In genomic region chr5:8863580-8864337, GRCm38 (mm10) we compare ENCODE assay signal across 13 mouse cellular contexts. TPM values are rescaled to one million over a fixed set of nuclear protein-coding genes. Genes with fewer than 3 reads are reported as not detected.
DNase-seq lines count a peak whose midpoint lies in the region; ATAC-seq and TF ChIP-seq lines count a peak whose summit lies in the region.
"Had no signal": no experiment of that assay in that cellular context is flagged by ENCODE, and none has a peak within 500 bp of the region (broad histone marks: within the 10 kb centered on the region; RNA-seq: fewer than 3 reads in every experiment).

No protein-coding gene starts in this region.

- no peak for TF ChIP-seq POLR2A in bone marrow macrophage, adult 2 months (IDR thresholded peaks at IDR 0.05; ENCODE audit: borderline replicate concordance, low read depth, low read length)

- no peak overlapping the region for H3K9ac ChIP-seq in embryonic facial prominence, embryonic 12.5 days
- no peak overlapping the region for H3K9ac ChIP-seq in limb, embryonic 13.5 days

- H3K4me2 ChIP-seq in embryonic facial prominence, embryonic 12.5 days (replicated peaks) = no peak overlapping the region
- no peak overlapping the region for H3K4me2 ChIP-seq in limb, embryonic 13.5 days (replicated peaks)

- H3K4me1 ChIP-seq in embryonic facial prominence, embryonic 12.5 days = no peaks in the 10 kb centered on the region
- no peaks in the 10 kb centered on the region for H3K4me1 ChIP-seq in embryonic facial prominence, embryonic 10.5 days
- no peaks in the 10 kb centered on the region for H3K4me1 ChIP-seq in limb, embryonic 13.5 days
- no peaks in the 10 kb centered on the region for H3K4me1 ChIP-seq in limb, embryonic 10.5 days
- H3K4me1 ChIP-seq in bone marrow macrophage, adult 2 months (ENCODE audit: control insufficient read depth, insufficient read depth, low read length) = peaks cover 26% of the 10 kb centered on the region

- ATAC-seq in embryonic facial prominence, embryonic 12.5 days (ENCODE audit: insufficient number of reproducible peaks, insufficient read depth, low FRiP score, low TSS enrichment) = 0 out of 2 replicates have a peak, but pooled peaks have one; percentile 47
- 0 out of 2 replicates have a peak, but pooled peaks have one; percentile 30 for ATAC-seq in limb, embryonic 13.5 days (ENCODE audit: low FRiP score, low read depth)
- ATAC-seq: intestine, embryonic 16.5 days had no signal

- no peaks in the 10 kb centered on the region for H3K27me3 ChIP-seq in embryonic facial prominence, embryonic 12.5 days
- H3K27me3 ChIP-seq in embryonic facial prominence, embryonic 10.5 days (replicated peaks; ENCODE audit: low read depth, poor library complexity, severe bottlenecking) = no peaks in the 10 kb centered on the region
- H3K27me3 ChIP-seq in limb, embryonic 13.5 days = no peaks in the 10 kb centered on the region
- no peaks in the 10 kb centered on the region for H3K27me3 ChIP-seq in limb, embryonic 10.5 days (ENCODE audit: low read depth, poor library complexity, severe bottlenecking)

- WGBS in embryonic facial prominence, embryonic 12.5 days = 51% methylated on average over 14 of the region's 14 CpGs
- 66% methylated on average over 14 of the region's 14 CpGs for WGBS in embryonic facial prominence, embryonic 10.5 days
- WGBS in limb, embryonic 13.5 days = 54% methylated on average over 14 of the region's 14 CpGs
- WGBS in limb, embryonic 10.5 days = 76% methylated on average over 14 of the region's 14 CpGs

- H3K36me3 ChIP-seq in embryonic facial prominence, embryonic 12.5 days = no peaks in the 10 kb centered on the region
- H3K36me3 ChIP-seq in embryonic facial prominence, embryonic 10.5 days (replicated peaks) = no peaks in the 10 kb centered on the region
- H3K36me3 ChIP-seq in limb, embryonic 13.5 days = no peaks in the 10 kb centered on the region
- H3K36me3 ChIP-seq in limb, embryonic 10.5 days = no peaks in the 10 kb centered on the region

- TF ChIP-seq CTCF in bone marrow macrophage, adult 2 months (IDR thresholded peaks at IDR 0.05; ENCODE audit: low read depth, low read length) = no peak

- no peak for DNase-seq in embryonic facial prominence, embryonic 10.5 days (ENCODE audit: low spot score)
- DNase-seq in limb, embryonic 10.5 days (ENCODE audit: low spot score) = no peak
- peak; percentile 22 for DNase-seq in induced T-regulatory cell, adult 2 months (ENCODE audit: low read depth)
- DNase-seq in layer of hippocampus, adult 18-20 months (ENCODE audit: low spot score in 2 of 2) = no peak
- no peak for DNase-seq in adrenal gland, adult (ENCODE audit: inconsistent age in 2 of 2, low spot score in 1 of 2)
- DNase-seq: adrenal gland, postnatal 14 days; cerebellum, adult 11 months; kidney, postnatal 36 days; thymus, postnatal 36 days had no signal

- no peaks in the 10 kb centered on the region for H3K9me3 ChIP-seq in embryonic facial prominence, embryonic 12.5 days
- H3K9me3 ChIP-seq in embryonic facial prominence, embryonic 10.5 days = no peaks in the 10 kb centered on the region
- no peaks in the 10 kb centered on the region for H3K9me3 ChIP-seq in limb, embryonic 13.5 days
- no peaks in the 10 kb centered on the region for H3K9me3 ChIP-seq in limb, embryonic 10.5 days (replicated peaks)

- H3K4me3 ChIP-seq in embryonic facial prominence, embryonic 12.5 days = no peak overlapping the region
- no peak overlapping the region for H3K4me3 ChIP-seq in embryonic facial prominence, embryonic 10.5 days
- H3K4me3 ChIP-seq in limb, embryonic 13.5 days = no peak overlapping the region
- no peak overlapping the region for H3K4me3 ChIP-seq in limb, embryonic 10.5 days
- no peak overlapping the region for H3K4me3 ChIP-seq in bone marrow macrophage, adult 2 months (ENCODE audit: insufficient read depth, low read length)

- no peak overlapping the region for H3K27ac ChIP-seq in embryonic facial prominence, embryonic 12.5 days
- H3K27ac ChIP-seq in embryonic facial prominence, embryonic 10.5 days (replicated peaks) = no peak overlapping the region
- no peak overlapping the region for H3K27ac ChIP-seq in limb, embryonic 13.5 days
- no peak overlapping the region for H3K27ac ChIP-seq in limb, embryonic 10.5 days
- H3K27ac ChIP-seq in bone marrow macrophage, adult 2 months (ENCODE audit: insufficient read depth, low read depth, low read length) = peak overlapping the region; percentile 92

RNA-seq across cellular contexts. Expression of gene Abcb4, which starts 29.8 kb away (rescaled TPM):
- polyA plus RNA-seq in embryonic facial prominence, embryonic 12.5 days (2016; fragmentation: Nextera tagmentation; extraction: Ambion mirVana) = 0.58 and 0.76 TPM in 2 replicates
- polyA plus RNA-seq in embryonic facial prominence, embryonic 10.5 days (2016; fragmentation: Nextera tagmentation; extraction: Ambion mirVana) = 0.28 and 0.54 TPM in 2 replicates
- 0.74 and 0.75 TPM in 2 replicates for polyA plus RNA-seq in limb, embryonic 13.5 days (2015; fragmentation: Nextera tagmentation; extraction: Ambion mirVana)
- 0.19 TPM in 2 replicates for polyA plus RNA-seq in limb, embryonic 10.5 days (2016; fragmentation: Nextera tagmentation; extraction: Ambion mirVana)
- polyA plus RNA-seq in bone marrow macrophage, adult 2 months (2012; ENCODE audit: insufficient read depth, insufficient read length, missing spikeins) = 8.1 and 11.2 TPM in 2 replicates
- 1 to 10 TPM; 5.3 to 5.9 TPM for total RNA-seq in layer of hippocampus, adult 18-20 months (2021)
